Mouse (Mus musculus) urinary bladder, postnatal 10 days (tissue): Measurements from ENCODE around the gene Ppm1l.

Source experiments
- DNase-seq: peaks from one replicate; pipeline ENCODE4 v3.0.0; 2022; ENCODE audit warnings: low spot score

Ppm1l gene

DNA sequence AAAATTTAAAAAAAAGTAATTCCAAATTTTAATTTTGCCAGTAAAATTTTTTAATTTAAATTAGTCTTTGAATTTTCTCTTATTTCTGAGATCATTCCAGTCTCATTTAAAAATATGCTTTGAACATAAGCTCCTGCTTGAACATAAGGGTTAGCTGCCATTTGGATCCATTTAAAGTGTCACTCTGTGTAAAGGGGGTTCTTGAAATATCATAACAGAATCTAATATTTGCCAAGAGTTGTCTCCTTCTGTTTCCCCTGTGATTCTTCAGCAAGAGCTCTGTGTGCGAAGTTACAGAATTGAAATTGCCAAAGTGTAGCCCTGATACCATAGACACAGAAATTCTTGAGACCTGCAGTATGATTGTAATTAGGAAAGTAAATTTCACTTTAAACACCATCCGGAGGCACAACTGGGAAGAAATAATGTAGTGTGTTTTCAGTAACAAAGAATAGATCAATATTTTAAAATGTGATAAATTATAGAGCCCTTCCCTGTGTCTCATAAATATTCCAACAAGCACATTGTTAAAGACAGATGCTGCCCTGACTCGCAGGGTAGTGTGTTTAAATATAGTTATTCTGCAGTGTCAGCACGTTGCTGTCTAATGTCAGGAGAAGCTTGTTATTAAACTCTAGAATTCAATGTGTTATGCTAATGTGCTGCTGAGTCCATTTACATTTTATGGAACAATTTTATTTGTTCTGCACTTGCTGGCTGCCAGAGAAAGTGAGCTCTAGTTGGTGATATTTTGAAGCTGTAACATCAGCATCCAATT, 177.8 kb downstream of the Ppm1l start:
- DNase-seq, result no peak

DNA sequence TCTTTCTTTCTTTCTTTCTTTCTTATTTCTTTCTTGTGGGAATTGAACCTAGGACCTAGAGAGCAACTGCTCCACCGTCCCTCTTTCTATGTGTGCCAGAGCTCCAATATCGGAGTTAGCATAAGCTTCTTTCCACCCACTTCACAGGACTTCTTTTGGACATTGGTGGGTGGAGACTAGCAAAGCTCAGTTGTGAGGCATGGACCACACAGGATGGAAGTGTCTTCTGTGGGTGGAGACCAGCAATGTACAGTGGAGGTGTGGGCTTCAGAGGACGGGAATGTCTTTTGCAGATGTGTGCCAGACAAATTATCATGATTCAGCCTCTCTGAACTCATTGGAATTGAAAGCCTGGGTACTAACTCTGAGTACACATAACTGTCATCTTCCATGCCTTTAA, 180.5 kb downstream of the Ppm1l start:
- no peak for DNase-seq

DNA sequence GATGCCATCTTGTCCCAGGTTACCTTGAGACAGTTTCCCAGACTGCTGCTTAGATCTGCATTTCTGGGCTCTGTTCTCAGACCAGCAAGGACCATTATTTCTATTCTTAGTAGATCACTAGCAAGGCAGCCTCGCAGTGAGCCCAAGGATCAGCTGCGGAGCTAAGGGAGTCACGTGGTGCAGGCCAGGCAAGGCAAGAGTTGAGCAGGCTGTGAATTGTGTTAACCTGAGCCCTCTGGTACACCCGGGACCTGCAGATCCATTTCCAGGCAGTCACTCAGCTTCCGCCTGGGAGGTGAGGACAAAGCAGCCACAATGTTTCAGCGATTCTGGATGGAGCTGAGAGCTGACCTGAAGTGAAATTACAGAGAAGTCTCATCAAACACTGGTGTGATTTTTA, 185.3 kb downstream of the Ppm1l start:
- no peak for DNase-seq

DNA sequence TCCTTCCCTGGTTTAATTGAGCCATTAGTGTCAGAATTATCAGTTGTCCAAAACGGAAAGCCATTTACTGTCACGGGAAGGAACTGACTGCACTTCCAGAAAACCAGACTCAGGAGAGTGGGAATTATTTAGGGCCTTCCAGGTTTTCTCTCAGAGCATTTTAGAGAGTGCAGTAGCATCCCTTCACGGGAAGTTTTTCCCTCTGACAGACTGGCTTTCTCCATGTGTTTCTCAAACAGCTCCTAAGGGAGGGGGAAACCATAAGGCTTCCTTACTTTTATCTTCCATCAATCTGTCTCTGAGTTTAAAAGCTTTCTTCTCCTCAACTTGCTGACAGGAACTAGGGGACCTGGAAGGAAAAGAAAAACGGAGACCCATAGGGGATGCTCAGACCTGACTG, 185.9 kb downstream of the Ppm1l start:
- DNase-seq, result no peak

DNA sequence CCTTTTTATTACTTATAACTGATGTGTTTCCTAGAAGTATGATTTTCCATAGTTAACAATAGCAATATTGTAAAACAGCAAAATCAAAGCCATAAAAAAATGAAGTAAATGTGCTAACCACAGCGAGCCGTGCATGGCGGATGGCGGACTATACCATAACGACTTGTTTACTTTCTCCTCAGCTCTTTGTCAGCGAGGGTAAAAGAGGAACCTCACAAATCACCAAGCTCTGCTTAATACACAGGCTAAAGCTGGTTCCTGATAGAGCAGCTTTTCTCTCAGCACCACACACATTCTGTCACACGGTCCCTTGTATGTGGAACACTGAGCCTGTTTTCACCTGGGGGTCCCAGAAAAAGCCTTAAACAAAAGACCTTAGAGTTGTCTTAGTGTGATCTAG, 188.4 kb downstream of the Ppm1l start:
- DNase-seq, result no peak

DNA sequence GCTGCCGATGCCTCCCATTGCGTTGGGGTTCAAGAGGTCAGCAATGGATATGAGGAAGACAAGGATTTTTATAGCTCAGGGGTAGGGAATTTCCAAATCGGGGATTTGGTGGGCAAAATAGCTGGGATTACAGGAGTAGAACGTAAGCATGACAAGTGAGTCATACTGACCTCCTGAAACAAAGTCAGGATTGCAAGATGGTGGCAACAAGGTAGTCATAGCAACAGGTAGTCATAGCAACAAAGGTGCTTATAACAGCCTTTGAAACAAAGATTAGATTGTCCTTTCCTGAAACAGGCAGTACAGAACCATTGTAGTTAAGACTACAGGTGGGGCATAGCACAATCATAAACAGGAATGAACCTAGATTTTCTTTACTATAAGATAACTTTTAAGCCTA, 189.7 kb downstream of the Ppm1l start:
- DNase-seq, result no peak

DNA sequence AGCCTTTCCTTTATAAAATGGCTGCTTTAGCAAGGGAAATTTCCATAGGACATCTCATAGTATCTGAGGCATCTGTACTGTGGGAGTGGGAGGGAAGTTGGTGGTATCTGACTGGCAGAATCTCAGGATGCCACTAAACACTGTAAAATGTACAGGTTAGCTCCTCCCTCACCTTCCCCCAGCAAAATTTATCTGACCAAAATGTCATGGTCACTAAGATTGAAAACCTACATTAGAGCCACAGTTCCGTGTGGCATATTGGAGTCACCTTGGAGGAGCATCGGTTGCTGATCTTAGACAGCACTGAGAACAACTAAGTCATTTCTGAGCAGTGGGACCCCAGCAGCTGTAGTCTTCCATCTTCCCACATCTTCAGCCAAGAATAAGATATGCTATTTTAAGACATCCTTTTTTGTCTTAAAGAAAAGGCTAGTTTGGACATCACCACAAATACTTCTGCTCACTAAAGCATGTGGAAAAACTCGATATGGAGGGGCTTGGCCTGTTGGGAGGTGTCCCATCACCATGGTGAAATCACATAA, 192.8 kb downstream of the Ppm1l start:
- no peak for DNase-seq

DNA sequence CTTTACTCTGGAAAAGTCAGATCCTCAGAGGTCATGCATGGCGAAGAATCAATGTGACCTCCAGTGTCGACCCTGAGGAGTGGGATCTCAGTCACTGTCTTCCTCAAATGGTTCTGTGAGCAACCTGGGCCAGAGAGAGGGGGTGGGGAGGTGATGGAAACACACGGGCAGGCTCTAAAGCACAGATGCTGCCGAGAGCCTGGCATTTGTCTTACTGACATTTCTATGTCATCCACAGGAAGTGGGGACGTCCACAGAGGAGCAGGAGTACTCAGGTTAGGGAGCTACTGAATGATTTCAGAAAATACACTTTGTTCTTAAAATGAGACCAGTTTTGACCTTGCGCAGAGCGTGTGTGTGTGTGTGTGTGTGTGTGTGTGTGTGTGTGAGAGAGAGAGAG, 195.2 kb downstream of the Ppm1l start:
- no peak for DNase-seq

DNA sequence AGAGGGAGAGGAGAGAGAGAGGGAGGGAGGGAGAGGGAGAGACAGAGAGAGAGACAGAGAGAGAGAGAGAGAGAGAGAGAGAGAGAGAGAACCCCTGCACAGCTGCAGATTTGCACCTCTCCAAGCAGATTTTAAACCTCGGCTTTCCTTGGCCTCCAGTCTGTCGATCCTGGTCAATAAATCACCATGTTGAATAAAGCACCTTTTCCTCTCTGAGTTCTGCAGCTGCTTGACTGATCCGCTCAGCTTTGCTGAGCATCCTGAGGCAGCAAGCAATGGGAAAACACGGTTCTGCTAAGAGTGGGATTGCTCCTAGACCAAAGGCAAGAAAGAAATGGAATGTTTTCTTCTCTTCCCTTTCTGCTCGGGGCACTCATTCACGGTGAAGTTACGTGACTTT, 195.7 kb downstream of the Ppm1l start:
- DNase-seq, result no peak

DNA sequence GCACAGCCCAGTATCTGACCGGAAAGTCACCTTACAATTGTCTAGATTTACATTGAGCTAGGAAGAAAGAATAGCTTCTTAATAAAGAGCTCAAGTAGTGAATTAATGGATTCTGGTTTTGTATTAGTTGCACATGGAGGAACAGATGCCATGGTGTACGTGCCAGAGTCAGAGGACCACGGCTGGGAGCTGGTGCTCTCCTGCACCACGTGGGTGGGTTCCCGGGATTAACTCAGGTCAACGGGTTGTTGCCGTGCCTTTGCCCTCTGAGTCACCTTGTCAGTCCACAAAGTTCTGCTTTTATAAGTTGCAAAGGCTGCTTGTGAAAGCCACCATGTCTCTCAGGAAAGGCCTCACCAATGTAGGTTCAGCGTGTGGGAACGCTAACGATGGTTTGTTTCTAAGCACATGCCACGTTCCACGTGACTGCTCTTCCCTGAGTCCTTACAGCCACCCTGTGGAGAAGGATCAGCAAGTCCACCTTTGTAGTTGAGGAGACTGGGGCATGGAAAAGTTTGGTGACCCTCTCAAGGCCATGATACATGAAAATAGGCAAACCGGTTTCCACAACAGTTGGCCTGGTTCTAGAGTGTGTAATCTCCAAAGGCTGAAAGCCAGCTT, 199.2 kb downstream of the Ppm1l start:
- DNase-seq, result no peak

DNA sequence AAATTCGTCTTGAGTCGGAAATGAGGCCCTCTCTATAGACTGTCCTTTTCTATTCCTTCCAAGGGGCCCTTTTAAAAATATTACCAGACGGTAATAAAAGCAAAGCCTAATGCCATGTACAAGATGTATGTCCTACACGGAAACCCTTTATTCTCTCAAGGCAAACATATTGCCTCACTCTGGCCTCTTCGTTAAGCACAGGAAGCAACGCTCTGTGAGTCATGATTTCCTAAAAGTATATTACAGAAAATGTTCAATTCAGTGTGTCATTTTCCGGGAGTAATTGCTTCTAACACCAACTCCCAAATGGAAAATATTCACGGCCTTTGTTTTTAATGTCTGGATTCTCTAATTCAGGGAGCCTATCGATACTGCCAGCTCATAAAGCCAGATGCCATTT, 202.5 kb downstream of the Ppm1l start:
- DNase-seq, result no peak

DNA sequence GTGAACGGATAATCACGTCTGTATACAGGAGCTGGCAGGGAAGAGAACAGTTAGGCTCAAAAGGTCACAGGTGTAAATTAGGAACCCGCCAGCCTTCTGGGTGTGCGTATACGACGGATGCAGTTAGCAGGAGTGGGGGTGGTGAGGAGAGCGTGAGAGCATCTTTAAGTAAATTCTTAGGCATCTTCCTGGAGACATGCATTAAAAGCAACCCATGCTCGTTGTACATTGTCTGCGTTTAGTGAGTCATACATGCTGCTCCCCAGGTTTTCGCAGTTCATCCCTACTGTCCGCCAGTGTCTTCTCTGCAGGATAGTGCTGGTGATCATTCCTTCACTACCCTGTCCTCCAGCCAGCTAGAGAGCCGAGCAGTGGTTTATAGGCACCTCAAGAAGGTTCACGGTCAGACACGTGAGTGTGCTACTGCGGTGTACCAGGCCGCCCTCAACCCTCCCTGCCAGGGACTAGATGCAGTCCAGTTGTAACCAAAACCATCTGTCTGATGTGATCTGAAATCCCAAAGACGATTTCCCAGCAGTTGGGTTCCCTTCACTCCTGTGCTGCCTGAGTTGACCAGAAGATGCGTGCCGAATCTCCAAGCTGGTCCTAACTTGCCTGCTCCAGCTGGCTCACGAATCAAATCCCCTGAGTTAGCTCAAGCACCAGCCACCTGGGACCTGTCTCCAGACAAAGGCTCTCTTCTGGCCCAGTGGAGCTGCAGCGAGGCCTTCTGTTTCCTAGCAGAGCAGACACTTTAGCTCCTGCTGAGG, 203.3 kb downstream of the Ppm1l start:
- no peak for DNase-seq

DNA sequence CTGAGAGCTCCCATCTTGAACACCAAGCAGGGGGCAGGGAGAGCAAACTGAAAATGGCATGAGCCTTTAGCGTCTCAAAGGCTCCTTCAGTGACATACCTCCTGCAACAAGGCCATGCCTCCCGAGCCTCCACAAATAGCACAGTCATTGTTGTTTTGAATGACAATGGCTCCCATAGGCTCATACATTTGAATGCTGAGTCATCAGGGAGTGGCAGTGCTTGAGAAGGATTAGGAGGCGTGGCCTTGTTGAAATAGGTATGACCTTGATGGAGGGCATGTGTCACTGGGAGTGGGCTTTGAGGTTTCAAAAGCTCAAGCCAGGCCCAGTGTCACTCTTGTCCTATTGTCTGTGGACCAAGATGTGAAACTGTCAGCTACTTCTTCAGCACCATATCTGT, 205.6 kb downstream of the Ppm1l start:
- DNase-seq, result no peak

DNA sequence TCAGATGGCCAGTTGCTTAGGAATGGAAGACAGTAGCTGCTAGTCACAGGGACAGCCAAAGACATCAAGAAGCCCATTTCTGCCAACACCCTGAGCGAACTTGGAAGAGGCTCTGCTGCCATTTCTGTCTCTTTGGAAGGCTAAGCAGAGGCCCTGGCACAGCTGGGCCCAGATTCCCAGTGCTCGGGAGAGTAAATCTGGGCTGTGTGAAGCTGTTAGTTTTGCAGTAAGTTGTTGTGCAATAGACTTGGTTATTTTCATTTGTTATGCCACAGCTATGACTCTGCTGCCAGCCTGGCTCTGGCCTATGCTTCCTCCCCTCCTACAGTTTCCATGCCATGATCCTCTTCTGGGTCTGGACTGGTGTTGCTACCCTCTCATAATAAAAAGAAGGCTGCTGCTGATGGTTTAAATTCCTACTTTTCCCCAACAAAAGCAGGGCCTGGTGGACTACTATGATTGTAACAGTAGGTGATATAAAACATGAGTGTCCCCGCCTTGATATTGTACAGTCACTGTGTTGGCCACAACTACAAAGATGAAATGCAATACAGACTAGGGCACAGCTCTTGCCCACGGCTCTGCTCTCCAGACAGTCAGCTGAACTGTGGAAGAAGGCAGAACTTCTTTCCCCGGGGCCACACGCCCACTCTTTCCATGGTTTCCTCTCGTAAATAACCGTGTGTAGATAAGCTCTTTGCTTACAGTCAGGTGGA, 207.9 kb downstream of the Ppm1l start:
- no peak for DNase-seq

DNA sequence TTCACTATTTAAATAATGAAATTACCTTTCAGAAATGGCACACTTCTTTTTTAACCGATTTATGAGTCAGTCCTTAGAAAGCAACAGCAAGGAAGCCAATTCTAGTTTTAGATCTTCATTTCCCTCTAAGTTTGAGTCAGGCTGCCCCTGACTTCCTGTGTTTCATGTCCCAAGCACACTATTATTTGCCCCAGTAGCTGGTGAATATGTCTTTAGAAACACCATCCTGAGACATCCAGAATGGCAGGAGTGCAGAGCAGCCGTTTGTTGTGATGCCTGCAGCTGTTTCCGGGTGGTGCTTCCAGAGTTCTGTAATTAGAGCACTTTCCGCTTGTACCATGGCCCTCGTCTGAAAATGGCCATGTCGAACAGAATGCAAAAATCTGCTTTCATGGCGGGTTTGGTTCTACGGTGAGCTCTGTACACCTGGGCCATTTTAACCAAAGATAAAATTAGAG, 208.4 kb downstream of the Ppm1l start:
- DNase-seq, result no peak

DNA sequence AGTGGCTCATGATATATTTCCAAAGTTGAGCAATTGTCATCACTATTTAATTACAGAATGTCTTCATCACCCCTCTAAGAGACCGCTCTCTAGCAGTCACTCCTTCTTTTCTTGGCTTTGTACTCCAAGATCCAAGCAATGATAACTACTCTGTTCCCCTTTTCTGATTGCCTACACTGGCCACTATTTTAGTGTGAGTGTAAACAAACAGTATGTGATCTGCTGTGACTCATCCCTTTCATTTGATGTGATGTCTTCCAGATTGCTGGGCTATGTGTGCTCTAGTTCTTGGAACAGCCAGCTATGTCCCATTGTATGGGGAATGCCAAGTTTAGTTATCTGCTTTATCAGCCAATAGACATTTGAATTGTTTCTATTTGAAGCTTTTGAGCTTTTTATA, 210.7 kb downstream of the Ppm1l start:
- DNase-seq, result no peak

DNA sequence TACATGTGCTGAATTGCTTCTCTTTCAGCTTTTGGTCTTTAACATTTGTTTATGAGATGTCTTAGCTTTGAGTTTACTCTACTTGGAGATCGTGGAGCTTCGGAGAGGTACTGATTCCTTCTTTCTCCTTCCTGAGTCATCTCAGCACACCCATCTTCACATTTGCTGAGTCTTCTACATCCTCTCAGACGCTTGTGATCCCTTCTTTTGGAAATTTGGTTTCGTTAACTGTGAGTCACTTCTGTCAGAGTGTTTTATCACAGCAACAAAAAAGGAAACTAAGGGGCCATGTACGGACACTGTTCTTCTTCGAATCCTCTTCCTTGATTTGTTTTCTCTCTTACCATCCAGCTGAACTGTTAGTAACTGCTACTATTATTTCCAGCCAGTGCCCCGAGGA, 212.9 kb downstream of the Ppm1l start:
- DNase-seq, result no peak

DNA sequence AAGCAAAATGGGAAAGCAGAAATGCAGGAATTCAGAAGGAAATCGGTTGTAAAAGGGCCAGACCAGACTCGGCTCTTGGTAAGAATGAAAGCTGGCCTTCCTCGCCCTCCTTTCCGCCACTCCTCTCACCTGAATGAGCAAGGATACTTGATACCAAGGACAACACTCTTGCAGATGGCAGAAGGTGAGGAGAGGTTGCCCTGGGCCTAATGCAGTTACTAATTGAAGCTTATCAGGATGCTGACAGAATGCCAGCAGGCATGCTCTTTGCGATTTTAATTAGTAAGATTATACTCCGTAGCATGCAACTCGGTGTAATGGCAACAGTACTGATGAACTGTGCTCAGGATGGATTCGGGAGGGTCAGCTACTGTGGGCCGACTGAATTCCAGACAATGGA, 214.8 kb downstream of the Ppm1l start:
- no peak for DNase-seq

DNA sequence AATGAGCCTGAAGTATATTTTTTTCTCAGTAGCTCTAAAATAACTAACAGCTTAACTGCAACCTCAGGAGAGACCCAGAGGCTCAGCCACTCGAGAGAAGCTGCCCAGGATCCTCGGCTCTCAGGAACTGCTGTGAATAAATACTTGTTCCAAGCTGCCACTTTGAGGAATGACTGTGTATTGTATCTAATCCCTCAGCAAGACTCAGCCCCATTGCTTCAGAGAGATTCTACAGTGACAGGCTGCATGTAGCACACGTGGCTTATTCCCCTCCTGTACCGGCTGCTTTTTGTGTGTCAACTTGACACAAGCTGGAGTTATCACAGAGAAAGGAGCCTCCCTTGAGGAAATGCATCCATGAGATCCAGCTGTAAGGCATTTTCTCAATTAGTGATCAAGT, 216.0 kb downstream of the Ppm1l start:
- no peak for DNase-seq

DNA sequence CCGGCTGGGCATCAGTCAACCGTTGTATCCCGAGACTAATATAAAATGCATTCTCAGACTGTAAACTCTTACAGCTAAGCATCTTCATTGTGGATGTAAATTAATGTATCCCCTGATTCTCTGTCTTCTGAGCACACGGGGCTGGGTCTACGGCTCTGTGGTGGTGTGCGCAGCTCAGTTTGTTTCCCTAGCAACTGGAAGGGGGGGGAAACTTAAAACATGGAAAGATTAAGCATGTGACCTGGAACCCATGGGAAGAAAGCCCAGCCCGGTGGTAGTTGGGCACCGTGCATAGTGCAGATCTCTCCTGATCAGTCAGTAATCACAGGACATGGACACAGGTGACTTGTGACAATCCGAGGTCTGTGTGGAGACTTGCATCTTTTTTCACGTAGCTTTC, 218.8 kb downstream of the Ppm1l start:
- no peak for DNase-seq

DNA sequence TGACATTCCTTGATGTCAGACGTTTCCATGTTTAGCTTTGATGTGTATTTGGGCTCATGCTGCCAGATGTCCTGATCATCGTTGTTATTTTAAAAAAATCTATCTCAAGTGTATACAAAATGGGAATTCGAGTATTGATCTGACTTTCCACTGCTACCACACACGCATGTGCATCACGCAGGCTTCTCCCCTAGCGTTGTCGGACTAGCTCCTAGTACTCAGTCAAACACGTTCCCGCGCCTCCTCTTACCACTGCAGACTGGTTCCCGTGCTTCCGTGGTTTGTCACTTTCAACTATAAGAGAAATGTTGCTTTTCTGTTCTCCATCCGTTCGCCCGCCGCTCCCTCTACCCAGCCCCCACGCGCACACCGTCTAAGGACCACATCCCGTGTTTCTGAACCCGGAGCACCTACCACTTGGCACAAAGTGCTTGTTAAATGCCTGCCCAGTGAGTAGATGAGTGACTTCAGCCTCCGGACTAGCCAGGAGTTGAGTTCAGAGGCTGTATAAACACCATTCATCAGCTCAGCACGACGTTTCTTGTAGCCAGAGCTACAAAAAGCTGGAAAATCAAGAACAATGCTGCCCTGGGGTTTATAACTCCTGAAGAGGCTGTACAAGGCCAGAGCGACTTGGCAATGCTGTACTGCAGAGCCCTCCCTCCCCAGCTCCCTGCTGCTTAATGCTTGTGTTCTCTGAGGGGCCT, 219.4 kb downstream of the Ppm1l start:
- no peak for DNase-seq

DNA sequence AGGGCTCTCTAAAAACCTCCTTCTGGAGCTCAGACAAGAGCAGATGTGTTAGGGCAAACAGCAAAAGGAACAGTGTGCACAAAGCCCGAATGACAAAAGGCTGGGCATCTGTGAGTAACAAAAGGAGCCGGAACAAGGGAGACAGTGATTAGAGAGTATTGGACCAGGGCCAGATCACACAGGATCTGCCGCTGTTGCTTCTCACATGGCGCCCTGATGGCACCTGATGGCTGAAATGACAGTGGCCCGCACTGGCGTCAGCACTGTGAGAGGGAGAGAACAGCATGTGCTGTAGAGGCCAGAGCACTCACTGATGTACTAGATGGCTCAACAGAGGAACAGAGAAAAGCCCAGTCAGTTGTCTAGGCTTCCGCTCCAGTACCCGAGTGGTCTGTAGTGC, 226.3 kb downstream of the Ppm1l start:
- no peak for DNase-seq
